Mouse (Mus musculus): ENCODE results near the gene Fam222b. TPM values are rescaled to one million over a fixed set of nuclear protein-coding genes. Genes with fewer than 3 reads are reported as not detected.
A peak's percentile ranks its signal among the peaks of the same experiment; 100 is the strongest.
"Not testable (repeated sequence)": the region's sequence is repeated elsewhere in the genome, so short reads cannot be mapped to it uniquely, and the experiment has no call there.

The Fam222b gene
- polyA plus RNA-seq (2014; fragmentation: Nextera tagmentation; extraction: Ambion mirVana): 27.6 and 33.2 TPM in 2 replicates

DNA sequence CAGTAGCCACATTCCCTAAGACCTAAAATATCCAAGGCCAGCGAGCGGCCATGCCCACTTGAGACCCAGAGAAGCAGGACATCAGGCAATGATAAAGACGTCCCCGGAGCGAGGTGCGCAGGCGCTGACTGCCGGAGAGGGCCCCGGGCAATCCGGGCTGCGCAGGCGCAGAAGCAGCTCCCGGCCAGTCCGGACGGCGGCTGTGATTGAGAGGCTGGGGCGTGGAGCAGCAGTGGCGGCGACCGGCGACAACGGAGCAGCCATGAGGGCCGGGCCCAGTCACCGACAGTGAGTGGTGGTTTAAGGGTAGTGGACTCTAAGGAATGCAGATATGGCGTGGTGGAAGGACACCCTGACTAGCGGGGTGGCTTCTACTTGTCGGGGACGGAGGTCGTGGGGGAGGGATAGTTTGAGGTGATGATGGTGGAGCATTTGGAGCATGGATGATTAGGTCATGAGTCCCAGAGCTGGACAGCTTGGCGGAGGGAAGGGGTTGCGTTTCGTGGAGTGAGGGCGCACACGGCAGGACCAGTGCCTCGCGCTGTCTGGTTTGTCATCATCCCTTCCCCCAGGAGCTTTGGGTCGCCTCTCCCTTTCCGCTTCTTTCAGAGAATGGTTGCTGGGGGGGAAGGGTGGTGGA, at the start of gene Fam222b:
Gene Fam222b, plus strand, starts transcription at position 157 of the 640 bp plus-strand sequence.
- Histone ChIP-seq H3K4me1 (ENCODE audit: control insufficient read depth, insufficient read depth, low read length) (peaks cover 15% of the 10 kb centered on the region), H3K4me2 (ENCODE audit: low read depth) (peak within 1 kb of the TSS; percentile 62), H3K36me3 (ENCODE audit: control insufficient read depth, insufficient read depth, low read length) (no peaks in the 10 kb centered on the region), H3K9ac (ENCODE audit: low read length) (peak within 1 kb of the TSS; percentile 76), H3K27ac (ENCODE audit: low read depth, low read length) (peak within 1 kb of the TSS; percentile 58; the same call in 1 of the 2 replicates), H3K4me3 (ENCODE audit: low read depth, low read length) (peak within 1 kb of the TSS; percentile 75), H3K9me3 (ENCODE audit: control insufficient read depth, low read length) (no peaks in the 10 kb centered on the region), H3K27me3 (ENCODE audit: control insufficient read depth, insufficient read depth, low read length) (no peaks in the 10 kb centered on the region)
- DNase-seq (ENCODE audit: low spot score) (peak; percentile 94), ATAC-seq (ENCODE audit: insufficient read depth, low FRiP score, low TSS enrichment) (peak; percentile 84)
- WGBS: under 1% methylated on average over 38 of the region's 38 CpGs

DNA sequence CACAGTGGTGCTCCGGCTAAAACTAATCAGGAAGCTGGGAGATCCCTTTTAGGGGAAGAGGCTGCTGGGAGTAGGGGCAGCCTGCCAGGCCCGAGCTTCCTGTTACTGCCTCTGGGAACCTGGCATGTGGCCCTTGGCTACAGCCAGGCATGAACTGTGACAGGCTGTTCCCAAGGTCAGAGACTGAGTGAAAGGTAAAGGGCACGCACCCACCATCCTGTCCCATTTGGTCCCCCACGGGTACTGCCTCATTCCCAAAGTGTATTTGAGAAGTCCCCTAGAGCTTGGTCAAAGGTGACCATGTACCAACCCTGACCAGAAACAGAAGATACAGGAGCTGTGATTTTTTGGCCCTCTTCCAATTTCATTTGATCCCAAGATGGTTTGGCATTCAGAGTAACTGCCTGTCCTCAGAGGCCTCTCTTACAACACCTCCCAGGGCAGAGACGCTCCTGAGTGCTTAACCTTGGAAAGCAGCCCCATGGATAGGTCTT, 49.7 kb upstream of the Fam222b start:
- ATAC-seq (ENCODE audit: insufficient read depth, low FRiP score, low TSS enrichment): no peak
- WGBS: 90% methylated on average over 5 of the region's 5 CpGs
- H3K9ac ChIP-seq (ENCODE audit: low read length): no peak overlapping the region
- H3K9me3 ChIP-seq (ENCODE audit: control insufficient read depth, low read length): 0 out of 2 replicates have a peak, but pooled peaks cover 2% of the 10 kb centered on the region
- no peak overlapping the region for H3K27ac ChIP-seq (ENCODE audit: low read depth, low read length)
- no peak overlapping the region for H3K4me3 ChIP-seq (ENCODE audit: low read depth, low read length)
- no peak overlapping the region for H3K4me2 ChIP-seq (ENCODE audit: low read depth)
- no peak for DNase-seq (ENCODE audit: low spot score)
- H3K4me1 ChIP-seq (ENCODE audit: control insufficient read depth, insufficient read depth, low read length): no peaks in the 10 kb centered on the region
- no peaks in the 10 kb centered on the region for H3K27me3 ChIP-seq (ENCODE audit: control insufficient read depth, insufficient read depth, low read length)
- H3K36me3 ChIP-seq (ENCODE audit: control insufficient read depth, insufficient read depth, low read length): no peaks in the 10 kb centered on the region

DNA sequence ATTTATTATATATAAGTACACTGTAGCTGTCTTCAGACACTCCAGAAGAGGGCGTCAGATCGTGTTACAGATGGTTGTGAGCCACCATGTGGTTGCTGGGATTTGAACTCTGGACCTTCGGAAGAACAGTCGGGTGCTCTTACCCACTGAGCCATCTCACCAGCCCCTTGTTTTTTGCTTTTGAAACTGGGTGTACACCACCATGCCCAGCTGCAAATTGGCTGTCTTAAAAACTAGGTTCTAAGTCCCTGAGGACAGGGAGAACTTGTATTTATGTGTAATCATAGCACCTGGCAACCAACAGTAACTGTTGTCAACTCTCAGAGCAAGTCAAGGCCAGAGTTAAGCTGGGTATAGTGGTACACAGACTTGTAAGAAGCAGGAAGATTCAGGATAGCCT, 45.8 kb upstream of the Fam222b start:
- not testable (repeated sequence) for H3K4me2 ChIP-seq (ENCODE audit: low read depth); H3K36me3 ChIP-seq (ENCODE audit: control insufficient read depth, insufficient read depth, low read length); H3K4me1 ChIP-seq (ENCODE audit: control insufficient read depth, insufficient read depth, low read length); ATAC-seq (ENCODE audit: insufficient read depth, low FRiP score, low TSS enrichment); DNase-seq (ENCODE audit: low spot score); H3K9ac ChIP-seq (ENCODE audit: low read length); H3K4me3 ChIP-seq (ENCODE audit: low read depth, low read length); H3K27ac ChIP-seq (ENCODE audit: low read depth, low read length); H3K27me3 ChIP-seq (ENCODE audit: control insufficient read depth, insufficient read depth, low read length); H3K9me3 ChIP-seq (ENCODE audit: control insufficient read depth, low read length)
- 94% methylated on average over 4 of the region's 4 CpGs for WGBS

DNA sequence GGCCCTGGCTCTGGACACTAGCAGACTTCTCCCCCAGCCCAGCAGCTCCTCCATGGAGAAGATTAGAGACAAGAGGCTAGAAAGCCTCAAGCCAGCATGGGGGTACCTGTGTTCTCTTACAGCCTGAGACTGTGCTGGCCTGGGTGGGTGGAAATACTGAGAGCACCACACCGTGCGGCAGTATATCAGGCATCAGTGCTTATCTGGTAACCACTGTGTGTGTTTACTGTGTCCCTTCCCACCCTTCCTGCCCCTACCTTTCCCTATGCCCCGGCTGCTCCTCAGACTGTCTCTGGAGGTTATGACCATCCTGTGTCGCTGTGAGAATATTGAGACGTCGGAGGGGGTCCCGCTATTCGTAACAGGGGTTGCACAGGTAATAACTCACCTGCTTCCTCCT, 41.4 kb upstream of the Fam222b start:
- WGBS: 96% methylated on average over 8 of the region's 8 CpGs
- Histone ChIP-seq H3K9ac (ENCODE audit: low read length) (no peak overlapping the region), H3K9me3 (ENCODE audit: control insufficient read depth, low read length) (no peaks in the 10 kb centered on the region), H3K4me1 (ENCODE audit: control insufficient read depth, insufficient read depth, low read length) (no peaks in the 10 kb centered on the region), H3K36me3 (ENCODE audit: control insufficient read depth, insufficient read depth, low read length) (peaks cover 15% of the 10 kb centered on the region), H3K27ac (ENCODE audit: low read depth, low read length) (no peak overlapping the region), H3K4me2 (ENCODE audit: low read depth) (no peak overlapping the region), H3K4me3 (ENCODE audit: low read depth, low read length) (no peak overlapping the region), H3K27me3 (ENCODE audit: control insufficient read depth, insufficient read depth, low read length) (no peaks in the 10 kb centered on the region)
- ATAC-seq (ENCODE audit: insufficient read depth, low FRiP score, low TSS enrichment) (no peak), DNase-seq (ENCODE audit: low spot score) (no peak)

DNA sequence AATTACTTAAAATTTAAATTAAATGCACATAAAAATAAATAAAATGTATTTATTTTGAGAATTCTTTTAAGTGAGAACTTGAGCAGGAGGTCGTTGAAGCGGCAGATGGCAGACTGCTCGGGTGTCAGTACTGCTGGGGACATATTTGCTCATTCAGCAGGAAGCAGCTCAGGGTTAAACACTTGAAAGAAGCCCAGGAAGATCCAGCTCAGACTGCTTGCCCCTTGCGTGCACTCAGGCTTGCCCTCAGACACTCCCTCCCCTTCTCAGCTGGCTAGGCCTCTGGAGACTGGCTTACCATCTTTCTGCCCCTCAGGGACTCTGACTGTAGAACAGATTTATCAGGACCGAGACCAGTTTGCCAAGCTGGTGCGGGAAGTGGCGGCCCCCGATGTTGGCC, 37.5 kb upstream of the Fam222b start:
- WGBS: 91% methylated on average over 8 of the region's 8 CpGs

DNA sequence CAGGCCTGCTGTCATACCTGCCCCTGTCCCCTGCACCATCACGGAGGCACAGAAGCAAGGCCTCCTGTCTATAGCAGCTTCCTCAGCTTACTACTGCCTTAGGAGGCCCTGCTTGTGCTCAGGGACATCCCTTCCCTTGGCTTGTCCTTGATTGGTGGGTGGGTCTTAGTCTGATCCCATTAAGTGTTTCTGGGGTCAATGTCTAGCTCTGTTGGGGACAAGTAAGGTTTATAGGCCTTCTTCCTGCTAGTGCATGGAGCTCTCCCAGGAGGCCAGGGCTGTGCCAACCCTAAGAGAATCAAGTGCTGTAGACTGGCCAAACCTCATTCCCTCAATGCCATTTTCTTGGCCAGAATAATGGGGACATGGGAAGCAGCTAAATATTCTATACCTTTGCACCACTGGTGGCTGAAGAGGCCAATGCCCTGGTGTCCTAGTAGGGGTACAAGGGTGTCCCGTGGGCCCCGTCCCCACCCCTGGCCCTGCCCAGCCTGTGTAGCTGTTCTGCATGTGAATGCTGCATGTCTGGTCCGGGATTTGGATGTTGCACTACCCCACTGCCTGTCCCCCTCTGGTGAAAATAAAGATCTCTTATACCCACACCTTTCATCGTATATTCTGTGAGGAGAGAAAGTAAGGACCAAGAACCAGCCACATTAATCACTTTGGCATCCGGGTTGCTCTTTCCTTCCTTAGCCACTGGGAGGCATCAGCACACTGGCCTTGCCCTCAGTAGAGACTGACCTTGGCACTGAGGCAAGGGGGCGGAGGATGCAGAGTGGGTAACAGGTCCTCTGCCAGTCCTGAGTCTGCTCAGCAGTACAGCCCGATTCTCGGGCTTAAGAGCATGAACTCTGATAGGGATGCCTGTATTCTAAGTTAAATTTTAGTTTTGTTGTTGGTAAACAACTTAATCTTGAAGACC, 34.4 kb upstream of the Fam222b start:
- 68% methylated on average over 9 of the region's 9 CpGs for whole genome bisulfite sequencing
- Histone ChIP-seq H3K36me3 (ENCODE audit: control insufficient read depth, insufficient read depth, low read length) (peaks cover 11% of the 10 kb centered on the region), H3K27me3 (ENCODE audit: control insufficient read depth, insufficient read depth, low read length) (no peaks in the 10 kb centered on the region), H3K27ac (ENCODE audit: low read depth, low read length) (no peak overlapping the region), H3K9ac (ENCODE audit: low read length) (no peak overlapping the region), H3K4me2 (ENCODE audit: low read depth) (no peak overlapping the region), H3K4me3 (ENCODE audit: low read depth, low read length) (no peak overlapping the region), H3K4me1 (ENCODE audit: control insufficient read depth, insufficient read depth, low read length) (no peaks in the 10 kb centered on the region), H3K9me3 (ENCODE audit: control insufficient read depth, low read length) (no peaks in the 10 kb centered on the region)
- no peak for ATAC-seq (ENCODE audit: insufficient read depth, low FRiP score, low TSS enrichment)
- DNase-seq (ENCODE audit: low spot score): peak; percentile 61

More for the DNA sequence above, 37.5 kb upstream of the Fam222b start:
- no peaks in the 10 kb centered on the region for H3K9me3 ChIP-seq (ENCODE audit: control insufficient read depth, low read length)
- ATAC-seq (ENCODE audit: insufficient read depth, low FRiP score, low TSS enrichment): no peak
- no peak overlapping the region for H3K4me3 ChIP-seq (ENCODE audit: low read depth, low read length)
- DNase-seq (ENCODE audit: low spot score): no peak
- H3K36me3 ChIP-seq (ENCODE audit: control insufficient read depth, insufficient read depth, low read length): peaks cover 15% of the 10 kb centered on the region
- no peaks in the 10 kb centered on the region for H3K4me1 ChIP-seq (ENCODE audit: control insufficient read depth, insufficient read depth, low read length)
- H3K4me2 ChIP-seq (ENCODE audit: low read depth): no peak overlapping the region
- H3K9ac ChIP-seq (ENCODE audit: low read length): no peak overlapping the region
- H3K27ac ChIP-seq (ENCODE audit: low read depth, low read length): no peak overlapping the region
- no peaks in the 10 kb centered on the region for H3K27me3 ChIP-seq (ENCODE audit: control insufficient read depth, insufficient read depth, low read length)

DNA sequence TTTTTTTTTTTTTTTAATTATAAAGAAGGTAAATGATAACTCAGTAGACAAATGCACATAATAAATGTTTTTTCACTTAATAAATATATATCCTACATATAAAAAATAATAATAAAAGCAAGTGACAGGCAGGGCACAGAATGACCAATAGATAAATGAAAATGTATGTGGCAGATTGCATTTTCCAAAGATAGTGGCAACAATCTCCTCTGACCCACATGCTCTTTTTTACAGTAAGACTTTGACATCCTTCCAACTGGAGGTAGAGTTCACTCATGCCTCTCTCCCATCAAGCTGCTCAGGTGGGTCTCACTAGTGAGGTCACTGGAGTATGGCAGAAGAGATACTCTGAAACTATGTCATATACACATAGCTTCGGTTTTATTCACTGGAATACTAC, 31.9 kb upstream of the Fam222b start:
- H3K27ac ChIP-seq (ENCODE audit: low read depth, low read length): no peak overlapping the region
- no peak overlapping the region for H3K9ac ChIP-seq (ENCODE audit: low read length)
- H3K4me1 ChIP-seq (ENCODE audit: control insufficient read depth, insufficient read depth, low read length): no peaks in the 10 kb centered on the region
- WGBS: 89% methylated on average over 1 of the region's 1 CpGs
- peaks cover 6% of the 10 kb centered on the region for H3K36me3 ChIP-seq (ENCODE audit: control insufficient read depth, insufficient read depth, low read length)
- no peaks in the 10 kb centered on the region for H3K9me3 ChIP-seq (ENCODE audit: control insufficient read depth, low read length)
- H3K27me3 ChIP-seq (ENCODE audit: control insufficient read depth, insufficient read depth, low read length): no peaks in the 10 kb centered on the region
- no peak overlapping the region for H3K4me3 ChIP-seq (ENCODE audit: low read depth, low read length)
- ATAC-seq (ENCODE audit: insufficient read depth, low FRiP score, low TSS enrichment): no peak
- no peak overlapping the region for H3K4me2 ChIP-seq (ENCODE audit: low read depth)
- DNase-seq (ENCODE audit: low spot score): no peak

DNA sequence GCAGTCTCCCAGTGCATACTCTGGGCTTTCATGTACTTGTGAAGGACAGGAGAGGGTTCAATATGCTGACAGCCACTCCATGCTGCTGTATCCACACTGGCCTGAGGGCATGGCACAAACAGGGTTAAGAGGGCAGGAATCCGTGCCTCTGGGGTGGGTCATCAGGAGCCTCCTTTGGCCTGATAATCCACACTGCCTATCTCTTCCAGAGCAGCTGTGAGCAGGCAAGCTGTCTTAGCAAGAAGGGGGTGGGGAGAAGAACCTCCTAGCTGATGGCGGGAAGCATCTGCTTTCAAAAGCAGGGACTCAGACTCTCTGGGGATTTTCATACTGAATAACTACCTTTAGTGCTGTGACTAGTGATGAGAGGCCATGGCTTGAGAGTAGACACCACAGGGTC, 28.6 kb upstream of the Fam222b start:
- Histone ChIP-seq H3K27ac (ENCODE audit: low read depth, low read length) (no peak overlapping the region), H3K4me3 (ENCODE audit: low read depth, low read length) (no peak overlapping the region), H3K9me3 (ENCODE audit: control insufficient read depth, low read length) (no peaks in the 10 kb centered on the region), H3K9ac (ENCODE audit: low read length) (no peak overlapping the region), H3K27me3 (ENCODE audit: control insufficient read depth, insufficient read depth, low read length) (no peaks in the 10 kb centered on the region), H3K4me1 (ENCODE audit: control insufficient read depth, insufficient read depth, low read length) (no peaks in the 10 kb centered on the region), H3K4me2 (ENCODE audit: low read depth) (no peak overlapping the region), H3K36me3 (ENCODE audit: control insufficient read depth, insufficient read depth, low read length) (no peaks in the 10 kb centered on the region; the same call in 1 of the 2 replicates)
- ATAC-seq (ENCODE audit: insufficient read depth, low FRiP score, low TSS enrichment) (no peak), DNase-seq (ENCODE audit: low spot score) (no peak)
- WGBS: 65% methylated on average over 2 of the region's 2 CpGs
